Mouse (Mus musculus): ENCODE results near the gene Gm10382.
"Not testable (repeated sequence)": the region's sequence is repeated elsewhere in the genome, so short reads cannot be mapped to it uniquely, and the experiment has no call there.

Gene Gm10382

GRCm38 (mm10) chr5:125392977-125393621 lies 4.0 kb downstream of the Gm10382 start:
- DNase-seq (ENCODE audit: low read depth, low spot score): peak; percentile 86

- peak; percentile 83 for DNase-seq (ENCODE audit: low read depth, low spot score)
Measured at GRCm38 (mm10) chr5:125393622-125394603, 4.8 kb downstream of the Gm10382 start.

GRCm38 (mm10) chr5:125395008-125395407 lies 5.9 kb downstream of the Gm10382 start:
- DNase-seq (ENCODE audit: low read depth, low spot score): no peak

- no peak for DNase-seq (ENCODE audit: low read depth, low spot score)
Measured at GRCm38 (mm10) chr5:125400903-125401302, 11.8 kb downstream of the Gm10382 start.

GRCm38 (mm10) chr5:125402476-125402875 lies 13.4 kb downstream of the Gm10382 start:
- no peak for DNase-seq (ENCODE audit: low read depth, low spot score)

GRCm38 (mm10) chr5:125402991-125403390 lies 13.9 kb downstream of the Gm10382 start:
- no peak for DNase-seq (ENCODE audit: low read depth, low spot score)

- DNase-seq (ENCODE audit: low read depth, low spot score): peak; percentile 60
Measured at GRCm38 (mm10) chr5:125403481-125404465, 14.7 kb downstream of the Gm10382 start.

GRCm38 (mm10) chr5:125404536-125404902 lies 15.4 kb downstream of the Gm10382 start:
- DNase-seq (ENCODE audit: low read depth, low spot score): no peak

- no peak for DNase-seq (ENCODE audit: low read depth, low spot score)
Measured at GRCm38 (mm10) chr5:125404903-125405545, 15.9 kb downstream of the Gm10382 start.

- DNase-seq (ENCODE audit: low read depth, low spot score): peak; percentile 84
Measured at GRCm38 (mm10) chr5:125405546-125406248, 16.6 kb downstream of the Gm10382 start.

- DNase-seq (ENCODE audit: low read depth, low spot score): no peak
Measured at GRCm38 (mm10) chr5:125406322-125407016, 17.3 kb downstream of the Gm10382 start.

- DNase-seq (ENCODE audit: low read depth, low spot score): no peak
Measured at GRCm38 (mm10) chr5:125407020-125407830, 18.1 kb downstream of the Gm10382 start.

GRCm38 (mm10) chr5:125407910-125408575 lies 18.9 kb downstream of the Gm10382 start:
- no peak for DNase-seq (ENCODE audit: low read depth, low spot score)

GRCm38 (mm10) chr5:125408842-125409241 lies 19.7 kb downstream of the Gm10382 start:
- DNase-seq (ENCODE audit: low read depth, low spot score): peak; percentile 73

- peak; percentile 39 for DNase-seq (ENCODE audit: low read depth, low spot score)
Measured at GRCm38 (mm10) chr5:125409348-125410090, 20.4 kb downstream of the Gm10382 start.

- DNase-seq (ENCODE audit: low read depth, low spot score): peak; percentile 54
Measured at GRCm38 (mm10) chr5:125411972-125412530, 22.9 kb downstream of the Gm10382 start.

GRCm38 (mm10) chr5:125412536-125412935 lies 23.4 kb downstream of the Gm10382 start:
- DNase-seq (ENCODE audit: low read depth, low spot score): not testable (repeated sequence)

Data from c-Kit-negative CD71-positive TER-119-positive erythroid progenitor cells, embryonic 14.5 days (primary cell).